Mouse (Mus musculus): ENCODE results near the gene Tecpr1. TPM values are rescaled to one million over a fixed set of nuclear protein-coding genes. Genes with fewer than 3 reads are reported as not detected.

Gene Tecpr1
- polyA plus RNA-seq, 1 experiment from 2014 or later = 15.3 TPM

DNA sequence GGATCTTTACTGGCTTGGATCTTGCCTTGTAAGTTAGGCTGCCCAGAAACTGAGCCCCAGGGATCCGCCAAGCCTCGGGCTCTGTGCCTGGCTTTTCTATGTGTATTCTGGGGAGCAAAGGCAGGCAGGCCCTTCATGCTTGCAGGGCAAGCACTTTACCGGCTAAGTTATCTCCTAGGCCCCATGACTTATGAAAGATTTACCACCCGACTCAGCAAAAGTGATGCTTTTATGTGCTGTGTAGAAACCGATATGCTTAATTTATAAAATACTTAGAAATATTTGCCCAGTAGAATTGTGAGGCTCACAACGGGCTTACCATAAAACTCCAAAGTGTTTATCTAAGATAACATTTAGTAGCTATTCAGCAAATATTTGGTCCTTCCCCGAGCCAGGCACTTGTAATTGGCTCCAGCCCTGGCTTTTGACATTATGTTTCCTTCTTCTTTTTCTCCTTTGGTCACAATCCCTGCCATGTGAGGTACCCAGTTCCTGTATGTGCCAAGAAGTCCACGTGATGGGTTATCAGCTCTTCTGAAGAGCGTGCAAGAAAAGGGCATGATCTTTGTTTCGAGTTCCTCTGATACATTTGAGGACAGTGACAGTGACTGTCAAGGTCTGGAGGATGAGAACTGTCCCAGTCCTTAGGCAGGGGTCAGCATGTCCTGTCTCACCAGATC, 24.6 kb upstream of the Tecpr1 start:
- DNase-seq (ENCODE audit: low spot score) = no peak
- H3K4me2 ChIP-seq (ENCODE audit: low read length) = no peak overlapping the region
- no peak for TF ChIP-seq CTCF (IDR thresholded peaks at IDR 0.05; ENCODE audit: low read depth)
- ATAC-seq (replicated peaks; ENCODE audit: low FRiP score, low read depth) = no peak
- no peaks in the 10 kb centered on the region for H3K27me3 ChIP-seq (ENCODE audit: insufficient read depth, low read length)
- H3K36me3 ChIP-seq (ENCODE audit: insufficient read depth, low read length) = no peaks in the 10 kb centered on the region
- H3K4me1 ChIP-seq (replicated peaks; ENCODE audit: insufficient read depth, low read length) = 0 out of 2 replicates have a peak, but pooled peaks cover 9% of the 10 kb centered on the region
- H3K9me3 ChIP-seq (replicated peaks; ENCODE audit: low read length) = no peaks in the 10 kb centered on the region
- H3K27ac ChIP-seq = no peak overlapping the region
- H3K9ac ChIP-seq (ENCODE audit: low read depth, low read length) = no peak overlapping the region
- WGBS = 55% methylated on average over 10 of the region's 10 CpGs
- no peak overlapping the region for H3K4me3 ChIP-seq (replicated peaks; ENCODE audit: low read depth, low read length)

DNA sequence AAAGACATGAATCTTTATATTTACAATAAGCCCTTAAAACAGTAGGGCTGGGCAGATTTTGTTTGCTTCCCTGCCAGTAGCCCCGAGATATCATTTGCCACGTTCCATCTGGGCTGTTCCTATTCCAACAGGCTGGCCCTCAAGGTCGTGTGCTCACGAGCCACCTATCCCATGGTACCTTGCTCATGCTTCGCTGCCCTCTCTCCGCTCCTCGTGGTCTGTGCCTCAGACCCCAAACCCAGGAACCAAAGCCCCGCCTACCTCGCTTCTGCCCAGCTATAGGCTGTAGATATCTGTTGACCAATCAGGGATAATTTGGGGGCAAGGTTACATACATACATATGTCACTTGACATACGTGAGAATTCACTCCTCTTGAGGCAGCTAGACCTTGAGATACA, 23.9 kb upstream of the Tecpr1 start:
- H3K4me3 ChIP-seq (replicated peaks; ENCODE audit: low read depth, low read length) = no peak overlapping the region
- H3K9me3 ChIP-seq (replicated peaks; ENCODE audit: low read length) = no peaks in the 10 kb centered on the region
- no peaks in the 10 kb centered on the region for H3K27me3 ChIP-seq (ENCODE audit: insufficient read depth, low read length)
- H3K36me3 ChIP-seq (ENCODE audit: insufficient read depth, low read length) = no peaks in the 10 kb centered on the region
- TF ChIP-seq CTCF (IDR thresholded peaks at IDR 0.05; ENCODE audit: low read depth) = no peak
- H3K9ac ChIP-seq (ENCODE audit: low read depth, low read length) = no peak overlapping the region
- 59% methylated on average over 10 of the region's 10 CpGs for WGBS
- no peak overlapping the region for H3K4me2 ChIP-seq (ENCODE audit: low read length)
- DNase-seq (ENCODE audit: low spot score) (no peak), ATAC-seq (replicated peaks; ENCODE audit: low FRiP score, low read depth) (no peak)
- H3K27ac ChIP-seq = no peak overlapping the region
- H3K4me1 ChIP-seq (replicated peaks; ENCODE audit: insufficient read depth, low read length) = 0 out of 2 replicates have a peak, but pooled peaks cover 9% of the 10 kb centered on the region

DNA sequence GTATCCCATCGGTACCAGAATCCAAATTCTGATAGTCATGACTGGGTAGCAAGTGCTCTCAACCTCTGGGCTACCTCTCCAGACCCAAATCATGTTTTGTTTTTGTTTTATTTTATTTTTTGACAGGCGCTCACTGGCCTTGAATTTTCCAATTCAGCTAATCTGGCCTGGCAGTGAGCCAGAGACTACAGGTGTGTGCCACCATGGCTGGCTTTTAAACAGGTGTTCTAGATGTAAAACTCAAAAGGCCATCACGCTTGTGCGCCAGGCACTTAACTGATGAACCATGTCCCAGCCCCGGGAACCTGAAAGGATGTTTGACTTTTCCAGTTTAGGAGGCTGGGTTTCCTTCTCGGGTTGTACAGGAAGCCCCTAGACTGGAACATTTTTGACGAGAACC, 23.3 kb upstream of the Tecpr1 start:
- Histone ChIP-seq H3K27ac (no peak overlapping the region), H3K4me2 (ENCODE audit: low read length) (no peak overlapping the region), H3K9me3 (replicated peaks; ENCODE audit: low read length) (no peaks in the 10 kb centered on the region), H3K4me3 (replicated peaks; ENCODE audit: low read depth, low read length) (no peak overlapping the region), H3K27me3 (ENCODE audit: insufficient read depth, low read length) (no peaks in the 10 kb centered on the region), H3K9ac (ENCODE audit: low read depth, low read length) (no peak overlapping the region), H3K4me1 (replicated peaks; ENCODE audit: insufficient read depth, low read length) (0 out of 2 replicates have a peak, but pooled peaks cover 9% of the 10 kb centered on the region), H3K36me3 (ENCODE audit: insufficient read depth, low read length) (no peaks in the 10 kb centered on the region)
- 37% methylated on average over 7 of the region's 7 CpGs for WGBS
- no peak for TF ChIP-seq CTCF (IDR thresholded peaks at IDR 0.05; ENCODE audit: low read depth)
- ATAC-seq (replicated peaks; ENCODE audit: low FRiP score, low read depth) = no peak
- DNase-seq (ENCODE audit: low spot score) = no peak

DNA sequence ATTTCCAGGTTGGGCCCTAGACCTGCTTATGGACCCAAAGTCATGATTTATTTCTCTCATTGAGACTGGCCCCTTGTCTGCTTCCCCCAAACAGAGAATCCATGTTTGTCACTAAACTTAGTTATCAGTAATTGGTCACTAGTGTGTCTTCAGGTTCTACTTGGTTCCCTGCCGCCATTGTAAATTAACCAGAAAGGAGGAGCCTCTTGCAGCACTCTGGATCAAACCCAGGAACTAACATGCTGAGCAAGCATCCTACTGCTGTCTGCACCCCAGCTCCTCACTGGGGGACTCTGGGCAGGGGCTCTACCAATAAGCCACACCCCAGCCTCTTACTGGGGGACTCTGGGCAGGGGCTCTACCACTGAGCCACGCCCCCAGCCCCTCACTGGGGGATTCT, 22.2 kb upstream of the Tecpr1 start:
- H3K4me2 ChIP-seq (ENCODE audit: low read length) = no peak overlapping the region
- no peak overlapping the region for H3K4me3 ChIP-seq (replicated peaks; ENCODE audit: low read depth, low read length)
- H3K9me3 ChIP-seq (replicated peaks; ENCODE audit: low read length) = no peaks in the 10 kb centered on the region
- H3K36me3 ChIP-seq (ENCODE audit: insufficient read depth, low read length) = no peaks in the 10 kb centered on the region
- DNase-seq (ENCODE audit: low spot score) = no peak
- H3K9ac ChIP-seq (ENCODE audit: low read depth, low read length) = no peak overlapping the region
- no peak for TF ChIP-seq CTCF (IDR thresholded peaks at IDR 0.05; ENCODE audit: low read depth)
- no peak overlapping the region for H3K27ac ChIP-seq
- H3K27me3 ChIP-seq (ENCODE audit: insufficient read depth, low read length) = no peaks in the 10 kb centered on the region
- 0 out of 2 replicates have a peak, but pooled peaks cover 9% of the 10 kb centered on the region for H3K4me1 ChIP-seq (replicated peaks; ENCODE audit: insufficient read depth, low read length)
- ATAC-seq (replicated peaks; ENCODE audit: low FRiP score, low read depth) = no peak
- 79% methylated on average over 2 of the region's 2 CpGs for WGBS

DNA sequence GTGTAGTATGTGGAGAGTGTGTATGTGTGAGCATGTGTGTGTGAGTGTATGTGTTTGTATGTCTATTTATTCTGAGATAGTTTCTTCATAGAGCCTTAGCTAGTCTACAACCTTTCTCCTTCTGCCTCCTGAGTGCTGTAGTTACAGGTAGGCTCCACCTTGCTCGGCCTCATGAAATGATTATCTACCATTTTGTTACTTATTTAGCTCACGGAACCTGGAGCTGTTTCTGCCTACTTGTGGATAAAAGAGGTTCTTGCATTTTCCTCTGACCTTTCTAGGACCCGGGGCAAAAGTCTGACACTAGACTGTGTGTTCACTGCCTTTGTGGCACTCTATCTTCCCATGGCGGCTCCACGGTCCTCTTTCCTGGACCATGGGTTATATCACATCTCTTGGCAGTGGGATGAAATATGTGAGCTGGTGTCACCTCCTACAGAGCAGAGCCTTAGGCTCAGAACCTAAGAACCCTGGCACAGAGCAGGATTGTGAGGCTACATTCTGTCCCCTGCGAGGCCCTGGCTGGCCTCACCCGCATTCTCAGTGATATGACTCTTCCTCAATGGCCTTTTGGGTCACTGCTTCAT, 20.6 kb upstream of the Tecpr1 start, which contains the start of gene Bri3:
Gene Bri3, plus strand, starts transcription at position 537 of the 587 bp plus-strand sequence.
- H3K4me2 ChIP-seq (ENCODE audit: low read length) = no peak within 1 kb of the TSS
- H3K36me3 ChIP-seq (ENCODE audit: insufficient read depth, low read length) = no peaks in the 10 kb centered on the region
- no peak within 1 kb of the TSS for H3K27ac ChIP-seq
- no peak within 1 kb of the TSS for H3K9ac ChIP-seq (ENCODE audit: low read depth, low read length)
- no peak for ATAC-seq (replicated peaks; ENCODE audit: low FRiP score, low read depth)
- H3K4me1 ChIP-seq (replicated peaks; ENCODE audit: insufficient read depth, low read length) = 0 out of 2 replicates have a peak, but pooled peaks cover 9% of the 10 kb centered on the region
- no peak for TF ChIP-seq CTCF (IDR thresholded peaks at IDR 0.05; ENCODE audit: low read depth)
- H3K9me3 ChIP-seq (replicated peaks; ENCODE audit: low read length) = no peaks in the 10 kb centered on the region
- H3K27me3 ChIP-seq (ENCODE audit: insufficient read depth, low read length) = no peaks in the 10 kb centered on the region
- H3K4me3 ChIP-seq (replicated peaks; ENCODE audit: low read depth, low read length) = no peak within 1 kb of the TSS
- DNase-seq (ENCODE audit: low spot score) = no peak
- 87% methylated on average over 7 of the region's 7 CpGs for WGBS

DNA sequence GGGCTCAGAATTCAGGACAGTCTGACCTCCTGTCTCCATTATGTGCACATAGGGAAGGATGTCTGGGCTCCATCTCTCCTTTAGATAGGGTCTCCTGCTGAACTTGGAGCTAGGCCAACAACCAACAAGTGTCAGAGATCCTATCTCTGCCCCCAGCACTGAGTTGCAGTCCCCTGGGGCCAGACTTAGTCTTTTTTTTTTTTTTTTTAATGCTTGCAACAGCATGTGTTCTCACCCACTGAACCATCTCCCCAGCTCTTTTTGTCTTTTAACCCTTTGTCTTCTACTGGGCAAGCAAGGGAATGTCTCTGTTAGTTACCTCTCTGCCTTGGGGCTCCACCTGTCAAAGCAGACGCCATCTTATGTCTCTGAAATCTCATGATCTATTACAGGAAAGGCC, 15.6 kb upstream of the Tecpr1 start:
- H3K4me2 ChIP-seq (ENCODE audit: low read length) = no peak overlapping the region
- H3K9ac ChIP-seq (ENCODE audit: low read depth, low read length) = no peak overlapping the region
- no peaks in the 10 kb centered on the region for H3K4me1 ChIP-seq (replicated peaks; ENCODE audit: insufficient read depth, low read length)
- no peak for ATAC-seq (replicated peaks; ENCODE audit: low FRiP score, low read depth)
- TF ChIP-seq CTCF (IDR thresholded peaks at IDR 0.05; ENCODE audit: low read depth) = no peak
- no peak overlapping the region for H3K27ac ChIP-seq
- H3K9me3 ChIP-seq (replicated peaks; ENCODE audit: low read length) = no peaks in the 10 kb centered on the region
- H3K27me3 ChIP-seq (ENCODE audit: insufficient read depth, low read length) = no peaks in the 10 kb centered on the region
- 70% methylated on average over 1 of the region's 1 CpGs for WGBS
- no peak for DNase-seq (ENCODE audit: low spot score)
- no peak overlapping the region for H3K4me3 ChIP-seq (replicated peaks; ENCODE audit: low read depth, low read length)
- no peaks in the 10 kb centered on the region for H3K36me3 ChIP-seq (ENCODE audit: insufficient read depth, low read length)

All from kidney, postnatal 0 days (tissue).